Mouse (Mus musculus): Measurements from ENCODE around the gene Arid1b.

GRCm38 (mm10) chr17:5286571-5287209 is 292.6 kb downstream of the Arid1b start:
- TF ChIP-seq EP300 (IDR thresholded peaks at IDR 0.05; ENCODE audit: low read depth): no peak
- TF ChIP-seq CTCF (IDR thresholded peaks at IDR 0.05; ENCODE audit: low read depth): no peak

Data from liver, postnatal 0 days (tissue).